Mouse (Mus musculus) thymus, adult 2 months (tissue): ENCODE data around the gene Adgre5.

Source experiments
- CTCF ChIP-seq: fragments of 200-500 bp; IDR thresholded peaks from 2 replicates; pipeline ENCODE4 v1.5.1; 2012; ENCODE audit warnings: mild to moderate bottlenecking, control low read depth, low read length, moderate library complexity, borderline replicate concordance; ENCODE audit not compliant: control insufficient read depth, poor library complexity, insufficient read depth; ENCODE audit errors: extremely low read depth
- POLR2A ChIP-seq: fragments of 200-500 bp; IDR thresholded peaks from 2 replicates; pipeline ENCODE4 v1.6.1; 2012; ENCODE audit warnings: mild to moderate bottlenecking, low read length, control low read depth, moderate library complexity; ENCODE audit not compliant: control insufficient read depth, poor library complexity, insufficient read depth; ENCODE audit errors: extremely low read depth

- no peak for TF ChIP-seq CTCF
- TF ChIP-seq POLR2A, result no peak
Observed at GRCm38 (mm10) chr8:83697374-83698220, 43.5 kb downstream of the Adgre5 start.
